Mouse (Mus musculus) lung, postnatal 25 days (tissue): Measurements from ENCODE around the gene Lmx1b.

Experiments used
- DNase-seq: peaks from one replicate; pipeline ENCODE4 v3.0.0; 2022; ENCODE audit warnings: low spot score

Gene Lmx1b

DNA sequence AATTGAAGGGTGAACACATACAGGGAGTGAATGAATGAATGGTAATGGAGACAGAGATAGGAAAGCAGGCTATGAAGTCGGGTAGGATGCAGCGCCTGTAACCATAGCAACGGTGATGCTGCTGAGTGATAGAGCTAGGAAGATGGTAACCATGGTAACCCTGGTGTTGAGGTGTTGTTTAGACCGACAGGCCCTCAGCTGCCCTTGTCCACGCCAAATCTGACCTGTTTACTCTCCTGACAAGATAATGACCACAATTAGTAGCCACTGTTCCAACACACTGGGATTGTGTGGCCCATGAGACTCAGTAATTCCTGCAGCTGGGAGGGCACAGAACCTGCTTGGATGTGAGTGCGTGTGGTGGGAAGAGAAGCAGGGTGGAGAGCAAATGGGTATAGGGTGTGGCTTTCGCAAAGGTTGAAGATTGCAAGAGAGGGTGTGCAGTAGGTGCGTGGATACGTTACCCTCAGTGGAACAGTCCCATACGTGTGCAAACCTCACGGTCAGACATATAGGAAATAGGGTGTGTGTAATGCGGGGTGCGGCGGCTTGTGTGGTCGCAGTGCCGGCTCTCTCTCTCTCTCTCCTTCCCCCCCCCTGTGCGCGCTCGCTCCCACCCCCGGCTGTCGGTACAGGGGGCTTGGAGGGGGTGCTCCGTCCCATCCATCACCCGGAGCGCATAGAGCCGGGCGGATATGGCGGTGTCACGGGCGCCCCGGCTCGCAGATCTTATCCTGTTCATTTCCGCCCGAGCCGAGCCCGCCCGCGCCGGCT lies 96.7 kb downstream of the Lmx1b start:
- no peak for DNase-seq

DNA sequence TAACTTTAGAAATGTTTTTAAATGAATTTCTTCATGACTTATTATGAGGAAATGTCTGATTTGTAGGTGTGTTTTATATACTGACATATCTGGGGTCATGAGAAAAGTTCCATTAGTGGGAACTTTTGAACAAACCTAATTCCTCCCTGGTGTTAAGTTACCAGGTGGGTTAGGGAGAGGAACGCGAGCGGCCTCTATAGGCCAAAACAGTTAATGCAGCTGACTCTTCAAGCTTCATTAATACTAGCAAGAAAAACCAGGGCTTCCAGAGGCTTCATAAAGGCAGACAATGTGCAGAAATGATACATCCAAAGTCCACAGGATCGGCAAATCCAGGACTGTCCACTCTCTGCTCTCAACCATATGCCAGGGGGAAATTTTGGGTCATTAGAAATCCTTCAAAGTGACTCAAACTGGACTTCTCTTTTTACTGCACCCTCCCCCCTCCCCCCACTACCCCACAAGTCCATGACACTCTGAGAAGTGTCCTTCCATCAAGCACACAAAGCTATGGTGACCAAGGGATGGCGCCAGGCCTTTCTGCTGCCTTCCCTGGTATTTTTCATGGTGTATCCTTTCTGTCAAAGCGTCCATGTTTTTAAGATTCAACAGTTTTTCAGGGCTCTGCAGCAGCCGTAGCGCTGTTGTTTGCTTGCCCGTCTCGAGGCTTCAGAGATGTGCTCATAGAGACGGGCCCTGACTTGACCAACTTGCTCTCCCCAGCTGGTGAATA lies 97.4 kb downstream of the Lmx1b start:
- DNase-seq, result peak; percentile 52

DNA sequence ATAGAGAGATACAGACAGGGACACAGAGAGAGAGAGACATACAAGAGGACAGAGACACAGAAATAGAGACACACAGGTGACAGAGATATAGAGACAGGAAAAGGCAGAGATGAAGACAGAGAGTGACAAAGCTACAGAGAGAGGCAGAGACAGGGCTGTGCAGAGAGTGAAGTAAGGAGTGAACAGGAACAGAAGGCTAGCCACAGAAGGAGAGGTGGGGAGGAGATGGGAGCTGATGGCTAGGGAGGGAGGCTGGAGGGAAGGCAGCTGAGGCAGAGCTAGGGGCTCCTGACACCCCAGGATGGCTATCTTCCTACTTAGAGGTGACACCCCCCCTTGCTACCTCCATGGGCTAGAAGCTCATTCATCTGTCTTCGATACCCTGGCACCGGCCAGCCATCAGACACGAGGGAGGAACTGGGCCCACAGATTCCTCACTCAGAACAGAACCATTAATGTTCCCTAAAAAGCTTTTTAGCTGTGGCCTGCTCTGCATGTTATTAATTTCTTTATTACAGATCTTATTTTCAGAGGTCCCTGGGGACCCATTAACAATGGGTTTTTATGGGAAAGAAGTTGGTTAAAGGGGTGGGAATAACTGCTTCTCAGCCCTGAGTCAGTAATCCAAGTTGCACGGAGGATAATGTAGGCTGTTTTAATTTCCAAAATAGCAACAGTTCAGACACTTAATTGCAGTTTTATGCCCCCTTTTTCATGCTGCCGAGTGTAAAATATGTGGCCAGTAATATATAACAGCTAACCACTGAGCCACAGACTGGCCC lies 114.8 kb downstream of the Lmx1b start:
- no peak for DNase-seq

DNA sequence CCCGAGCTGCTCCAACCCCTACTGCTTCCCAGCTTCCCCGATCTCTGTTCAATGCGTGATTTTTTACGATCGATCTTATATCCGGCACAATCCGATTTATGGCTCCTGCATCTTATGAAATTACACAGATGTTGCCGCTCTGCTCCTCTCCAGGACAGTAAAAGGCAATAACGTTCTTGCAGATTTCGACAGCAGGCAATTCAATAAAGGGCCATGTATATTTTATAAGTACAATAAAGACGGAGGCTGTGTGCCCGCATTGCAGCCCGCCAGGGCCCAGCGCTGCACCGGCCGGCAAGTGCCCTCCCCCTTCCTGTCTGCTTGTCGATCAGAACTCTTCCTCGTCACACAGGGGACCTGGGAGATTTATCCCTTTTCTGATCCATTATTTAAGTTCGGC lies 124.5 kb downstream of the Lmx1b start:
- no peak for DNase-seq

DNA sequence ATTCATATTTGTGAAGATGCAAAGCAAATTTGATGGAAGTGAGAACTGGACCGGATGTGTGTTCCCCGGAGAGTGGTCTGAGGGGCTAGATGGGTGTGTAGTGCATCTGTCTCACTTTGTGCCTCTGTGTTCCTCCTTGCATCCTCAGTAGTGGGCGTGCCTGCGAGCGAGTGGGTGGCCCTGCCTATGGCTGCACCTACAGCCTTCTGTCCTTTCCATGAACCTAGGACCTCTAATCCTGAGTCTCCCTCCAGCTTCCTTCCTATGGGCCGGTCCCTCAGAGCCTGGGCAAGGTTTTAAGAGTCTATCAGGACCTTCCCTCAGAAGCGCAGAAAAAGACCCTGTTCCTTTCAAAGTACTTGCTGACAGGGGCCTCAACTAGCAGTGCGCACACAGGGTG lies 124.9 kb downstream of the Lmx1b start:
- no peak for DNase-seq
